Mouse (Mus musculus) hindbrain, postnatal 0 days (tissue): ENCODE data around the gene U90926. TPM values are rescaled to one million over a fixed set of nuclear protein-coding genes. Genes with fewer than 3 reads are reported as not detected.

Source experiments
- ATAC-seq: fragments of 200-750 bp; cut with Nextera tagmentation; 2 replicates; pipeline ENCODE4 v1.8.0; 2017; ENCODE audit warnings: mild to moderate bottlenecking, moderate TSS enrichment, moderate library complexity
- DNase-seq: peaks from one replicate; pipeline ENCODE4 v3.0.0-alpha.2; 2015; ENCODE audit warnings: low spot score
- H3K27ac ChIP-seq: fragments of 300-500 bp; sonication (generic); 2 replicates; pipeline ENCODE4 v1.5.1; 2014; ENCODE audit warnings: mild to moderate bottlenecking
- H3K27me3 ChIP-seq: fragments of 300-500 bp; sonication (generic); 2 replicates; pipeline ENCODE4 v1.6.1; 2014; ENCODE audit warnings: low read length, mixed read lengths; ENCODE audit not compliant: insufficient read depth
- H3K36me3 ChIP-seq: fragments of 300-500 bp; sonication (generic); 2 replicates; pipeline ENCODE4 v1.6.1; 2014; ENCODE audit warnings: low read length, mixed read lengths; ENCODE audit not compliant: insufficient read depth
- H3K4me1 ChIP-seq: fragments of 300-500 bp; sonication (generic); 2 replicates; pipeline ENCODE4 v1.6.1; 2014; ENCODE audit warnings: antibody characterized with exemption, low read length, mixed read lengths; ENCODE audit not compliant: insufficient read depth
- H3K4me2 ChIP-seq: fragments of 300-500 bp; sonication (generic); 2 replicates; pipeline ENCODE4 v1.6.1; 2014; ENCODE audit warnings: low read depth, mild to moderate bottlenecking, low read length, moderate library complexity, mixed read lengths
- H3K4me3 ChIP-seq: fragments of 300-500 bp; sonication (generic); 2 replicates; pipeline ENCODE4 v1.5.1; 2014; ENCODE audit warnings: low read length
- H3K9ac ChIP-seq: fragments of 300-500 bp; sonication (generic); replicated peaks from 2 replicates; pipeline ENCODE4 v1.6.1; 2014; ENCODE audit warnings: mild to moderate bottlenecking, low read length, moderate library complexity, mixed read lengths
- H3K9me3 ChIP-seq: fragments of 300-500 bp; sonication (generic); 2 replicates; pipeline ENCODE4 v1.6.1; 2016; ENCODE audit warnings: low read length, mixed read lengths
- CTCF ChIP-seq: IDR thresholded peaks from 2 replicates; pipeline ENCODE4 v1.5.1; 2016; ENCODE audit warnings: antibody characterized with exemption, control low read depth, low read depth
- WGBS: fragments of 180-500 bp; shearing (Covaris S2); extraction: QIAGEN DNeasy Blood & Tissue Kit; methylation state at CpG from one replicate; pipeline ENCODE4 v1.1.7; 2014; 5-methylcytosine and 5-hydroxymethylcytosine counted together
- polyA plus RNA-seq: library from polyadenylated mRNA; unstranded; fragments of >200 nt; fragmentation: Nextera tagmentation; extraction: Ambion mirVana; gene quantifications from 2 replicates; pipeline ENCODE4 v1.2.1, GENCODE M21; 2015
- total RNA-seq: library from RNA; depleted of rRNA; stranded (reverse); fragments of >200 nt; gene quantifications from 2 replicates; pipeline ENCODE4 v1.2.3, GENCODE M21; 2014

U90926 gene
- total and polyA plus RNA-seq, 2 experiments from 2014 or later: not detected

GRCm38 (mm10) chr5:92231836-92232235 lies 16.6 kb upstream of the U90926 start:
- Histone ChIP-seq H3K36me3 (no peaks in the 10 kb centered on the region), H3K4me2 (no peak overlapping the region), H3K27ac (no peak overlapping the region), H3K4me1 (no peaks in the 10 kb centered on the region), H3K9ac (no peak overlapping the region), H3K4me3 (no peak overlapping the region), H3K9me3 (no peaks in the 10 kb centered on the region), H3K27me3 (no peaks in the 10 kb centered on the region)
- ATAC-seq: no peak
- DNase-seq: no peak
- 82% methylated on average over 10 of the region's 10 CpGs for WGBS
- no peak for TF ChIP-seq CTCF

DNA sequence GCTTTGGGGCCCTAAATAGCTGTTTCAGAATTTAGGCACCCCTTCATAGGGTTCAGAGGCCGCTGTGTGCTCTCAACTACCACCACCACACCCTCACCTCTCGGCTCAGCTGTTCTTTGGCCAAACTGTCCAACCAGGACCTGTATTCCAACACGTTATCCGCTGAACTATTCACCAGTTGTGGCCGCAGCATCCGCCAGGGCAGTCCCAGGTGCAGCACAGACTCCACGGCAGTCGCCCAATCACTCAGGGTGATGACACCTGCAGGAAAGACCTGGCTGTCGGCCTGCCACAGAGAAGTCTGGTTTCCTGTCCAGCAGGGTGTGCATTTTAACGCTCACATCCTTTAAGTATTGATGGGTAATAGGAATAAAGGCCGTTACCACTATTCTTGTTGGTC lies 15.1 kb upstream of the U90926 start:
- H3K27ac ChIP-seq: no peak overlapping the region
- H3K4me3 ChIP-seq: no peak overlapping the region
- no peaks in the 10 kb centered on the region for H3K4me1 ChIP-seq
- WGBS: 86% methylated on average over 11 of the region's 11 CpGs
- no peak overlapping the region for H3K4me2 ChIP-seq
- DNase-seq (no peak), ATAC-seq (no peak)
- no peak overlapping the region for H3K9ac ChIP-seq
- no peaks in the 10 kb centered on the region for H3K36me3 ChIP-seq
- no peak for TF ChIP-seq CTCF
- no peaks in the 10 kb centered on the region for H3K9me3 ChIP-seq
- no peaks in the 10 kb centered on the region for H3K27me3 ChIP-seq

GRCm38 (mm10) chr5:92229514-92229913 lies 14.3 kb upstream of the U90926 start:
- Histone ChIP-seq H3K4me2 (no peak overlapping the region), H3K9ac (no peak overlapping the region), H3K27ac (no peak overlapping the region), H3K4me3 (no peak overlapping the region), H3K4me1 (no peaks in the 10 kb centered on the region), H3K27me3 (no peaks in the 10 kb centered on the region), H3K9me3 (no peaks in the 10 kb centered on the region), H3K36me3 (no peaks in the 10 kb centered on the region)
- DNase-seq (no peak), ATAC-seq (no peak)
- WGBS: 96% methylated on average over 3 of the region's 3 CpGs
- no peak for TF ChIP-seq CTCF

- no peak for TF ChIP-seq CTCF
- 24% methylated on average over 10 of the region's 10 CpGs for WGBS
- H3K27me3 ChIP-seq: no peaks in the 10 kb centered on the region
- no peaks in the 10 kb centered on the region for H3K9me3 ChIP-seq
- H3K4me2 ChIP-seq: no peak overlapping the region
- H3K4me3 ChIP-seq: no peak overlapping the region
- DNase-seq (no peak), ATAC-seq (no peak)
- no peak overlapping the region for H3K9ac ChIP-seq
- no peaks in the 10 kb centered on the region for H3K36me3 ChIP-seq
- H3K4me1 ChIP-seq: no peaks in the 10 kb centered on the region
- H3K27ac ChIP-seq: no peak overlapping the region
These were observed 13.6 kb upstream of the U90926 start for GRCm38 (mm10) chr5:92228776-92229175.

GRCm38 (mm10) chr5:92227782-92228181 lies 12.6 kb upstream of the U90926 start:
- no peaks in the 10 kb centered on the region for H3K36me3 ChIP-seq
- no peak overlapping the region for H3K4me2 ChIP-seq
- H3K9me3 ChIP-seq: no peaks in the 10 kb centered on the region
- H3K4me3 ChIP-seq: no peak overlapping the region
- no peak for TF ChIP-seq CTCF
- DNase-seq (no peak), ATAC-seq (no peak)
- H3K27me3 ChIP-seq: no peaks in the 10 kb centered on the region
- no peak overlapping the region for H3K27ac ChIP-seq
- H3K4me1 ChIP-seq: no peaks in the 10 kb centered on the region
- 90% methylated on average over 7 of the region's 7 CpGs for WGBS
- H3K9ac ChIP-seq: no peak overlapping the region

GRCm38 (mm10) chr5:92220287-92220902 lies 5.2 kb upstream of the U90926 start:
- 85% methylated on average over 8 of the region's 8 CpGs for WGBS
- Histone ChIP-seq H3K9me3 (no peaks in the 10 kb centered on the region), H3K4me2 (no peak overlapping the region), H3K4me1 (peaks cover 10% of the 10 kb centered on the region), H3K27ac (no peak overlapping the region), H3K36me3 (no peaks in the 10 kb centered on the region), H3K27me3 (no peaks in the 10 kb centered on the region), H3K9ac (no peak overlapping the region), H3K4me3 (no peak overlapping the region)
- no peak for TF ChIP-seq CTCF
- no peak for ATAC-seq
- no peak for DNase-seq

DNA sequence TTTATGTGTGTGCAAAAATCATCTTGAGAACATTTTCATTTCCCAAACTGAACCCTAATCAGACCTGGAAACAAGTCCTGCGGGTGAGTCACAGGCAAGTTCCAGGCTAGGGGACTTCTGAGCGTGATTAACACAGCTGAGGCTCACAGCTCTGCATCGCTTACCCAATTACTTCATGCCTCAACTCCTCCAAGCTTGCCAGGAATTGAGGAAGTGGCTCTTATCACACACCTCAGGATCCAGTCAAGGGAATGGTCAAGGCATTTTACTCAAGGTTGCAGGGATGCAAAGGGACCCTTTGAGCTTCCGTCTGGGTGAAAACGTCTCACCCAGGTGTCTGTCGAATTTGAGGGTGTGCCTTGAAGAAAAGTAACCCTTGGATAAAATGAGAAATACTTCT lies 4.6 kb upstream of the U90926 start:
- Histone ChIP-seq H3K9ac (no peak overlapping the region), H3K4me1 (peaks cover 10% of the 10 kb centered on the region), H3K36me3 (no peaks in the 10 kb centered on the region), H3K4me2 (no peak overlapping the region), H3K27me3 (no peaks in the 10 kb centered on the region), H3K27ac (0 out of 2 replicates have a peak overlapping the region, but pooled peaks have one; percentile 51), H3K9me3 (no peaks in the 10 kb centered on the region), H3K4me3 (no peak overlapping the region)
- peak; percentile 33 for DNase-seq
- TF ChIP-seq CTCF: no peak
- peak; percentile 48; the same call in 1 of the 2 replicates for ATAC-seq
- 60% methylated on average over 6 of the region's 6 CpGs for WGBS
